Mouse (Mus musculus): Measurements from ENCODE around the gene E130114P18Rik.

DNA sequence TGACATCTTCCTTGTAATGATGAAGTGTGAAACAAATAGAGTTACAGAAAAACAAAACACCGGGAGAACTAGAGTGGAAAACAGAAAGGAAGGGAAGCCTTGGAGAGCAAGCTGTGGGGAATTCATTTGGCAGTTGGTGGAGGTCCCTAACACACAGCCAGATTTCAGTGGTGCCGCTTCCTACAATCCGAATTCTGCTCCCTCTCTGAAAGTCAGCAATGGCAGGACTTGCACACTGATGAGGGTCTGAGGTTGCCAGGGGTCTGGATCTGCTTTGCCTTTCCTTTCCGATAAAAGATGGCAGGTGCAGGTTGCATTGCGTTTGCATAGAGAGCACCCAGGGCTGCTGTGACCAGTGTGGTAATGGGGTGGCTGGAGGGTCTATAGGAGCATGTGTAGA is 18.1 kb upstream of the E130114P18Rik start:
- TF ChIP-seq GATA1 (IDR thresholded peaks at IDR 0.05; ENCODE audit: low read length) (no peak), TAL1 (IDR thresholded peaks at IDR 0.05; ENCODE audit: low read length) (no peak)

Measured in erythroblast, embryonic 14.5 days (primary cell).